Mouse (Mus musculus) MEL-GATA-1-ER (cell line): ENCODE results near the gene Cib1.

ENCODE experiments used
- DNase-seq: peaks from one replicate; pipeline ENCODE4 v3.0.0-alpha.2; 2012; ENCODE audit warnings: low read depth; ENCODE audit errors: extremely low read depth

Gene Cib1

GRCm38 (mm10) chr7:80186021-80186420, 46.6 kb downstream of the Cib1 start:
- DNase-seq: no peak

GRCm38 (mm10) chr7:80184968-80185367, 47.6 kb downstream of the Cib1 start:
- no peak for DNase-seq

DNA sequence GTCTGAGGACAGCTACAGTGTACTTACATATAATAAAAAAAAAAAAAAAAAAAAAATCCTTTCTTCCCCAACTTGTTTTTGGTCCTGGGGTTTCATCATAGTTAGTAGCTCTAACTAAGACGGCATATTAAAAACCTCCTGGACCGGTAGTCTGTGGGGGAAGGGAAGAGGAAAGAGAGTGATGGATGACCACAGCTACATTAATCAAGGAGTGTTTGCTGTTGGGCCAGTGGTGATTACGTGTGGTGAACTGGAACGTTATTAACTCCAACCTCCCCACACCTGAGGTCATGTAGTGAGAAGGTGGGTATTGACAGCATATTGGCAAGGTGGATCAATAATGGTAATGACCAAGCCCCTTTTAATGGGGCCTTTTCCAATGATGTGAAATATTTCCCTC, 48.1 kb downstream of the Cib1 start:
- DNase-seq: no peak

DNA sequence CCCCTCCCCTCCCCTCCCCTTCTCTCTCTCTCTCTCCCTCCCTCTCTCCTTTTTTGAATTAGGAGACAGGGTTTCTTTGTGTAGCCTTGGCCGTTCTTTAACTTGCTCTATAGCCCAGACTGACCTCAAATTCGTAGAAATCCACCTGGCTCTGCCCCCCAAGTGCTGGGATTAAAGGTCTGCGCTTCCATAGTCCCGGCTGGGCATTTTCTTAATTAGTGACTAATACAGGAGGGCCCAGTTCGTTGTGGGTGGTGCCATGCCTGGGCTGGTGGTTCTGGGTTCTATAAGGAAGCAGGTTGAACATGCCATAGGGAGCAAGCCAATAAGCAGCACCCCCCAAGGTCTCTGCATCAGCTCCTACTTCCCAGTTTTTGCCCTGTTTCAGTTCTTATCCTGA, 48.6 kb downstream of the Cib1 start:
- DNase-seq: no peak

DNA sequence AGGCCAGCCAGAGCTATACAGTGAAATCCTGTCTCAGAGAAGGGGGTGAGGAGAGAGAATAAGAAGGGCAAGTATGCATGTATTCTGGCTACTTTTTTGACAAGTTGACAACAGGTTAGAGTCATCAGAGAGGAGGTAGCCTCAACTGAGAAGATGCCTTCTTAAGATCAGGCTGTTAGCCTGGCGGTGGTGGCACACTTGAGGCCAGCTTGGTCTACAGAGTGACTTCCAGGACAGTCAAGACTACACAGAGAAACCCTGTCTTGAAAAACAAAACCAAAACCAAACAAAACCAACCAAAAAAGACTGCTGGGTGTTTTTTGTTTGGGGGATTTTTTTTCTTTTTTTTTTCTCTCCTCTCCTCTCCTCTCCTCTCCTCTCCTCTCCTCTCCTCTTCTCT, 49.1 kb downstream of the Cib1 start:
- DNase-seq: no peak

DNA sequence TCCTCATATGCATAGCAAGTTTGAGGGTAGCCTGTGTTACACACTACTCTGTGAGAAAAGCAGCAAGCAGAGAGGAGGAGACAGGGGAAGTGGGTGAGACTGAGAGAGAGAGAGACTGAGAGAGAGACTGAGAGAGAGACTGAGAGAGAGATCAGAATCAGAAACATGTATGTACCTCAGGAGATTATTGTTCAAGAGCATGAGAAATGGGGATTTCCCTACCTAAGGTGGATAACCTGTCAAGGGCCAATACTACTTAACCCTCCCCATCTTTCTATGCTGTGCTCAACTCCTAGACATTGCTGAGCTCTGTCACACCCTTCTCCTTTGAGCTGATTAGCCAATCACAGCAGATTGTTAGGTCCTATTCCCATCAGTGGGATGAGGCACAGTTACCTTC, 50.5 kb downstream of the Cib1 start:
- no peak for DNase-seq

- DNase-seq: no peak
Measured at GRCm38 (mm10) chr7:80181078-80181477, 51.5 kb downstream of the Cib1 start.

- DNase-seq: no peak
Measured at GRCm38 (mm10) chr7:80180202-80180601, 52.4 kb downstream of the Cib1 start.

DNA sequence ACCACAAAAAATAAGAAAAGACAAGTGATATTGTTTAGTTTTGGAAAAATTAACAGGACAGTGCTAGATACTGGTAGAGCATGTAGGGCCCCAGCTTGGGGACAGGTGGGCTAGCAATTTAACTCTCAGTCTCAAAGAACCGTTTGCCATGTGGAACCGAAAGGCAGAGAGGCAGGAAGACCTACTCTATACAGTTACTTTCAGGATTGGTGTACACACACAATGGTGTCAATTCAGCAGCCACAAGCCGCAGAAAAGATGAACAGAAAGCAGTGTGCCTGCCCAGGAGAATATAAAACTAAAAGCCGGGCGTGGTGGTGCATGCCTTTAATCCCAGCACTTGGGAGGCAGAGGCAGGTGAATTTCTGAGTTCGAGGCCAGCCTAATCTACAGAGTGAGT, 52.8 kb downstream of the Cib1 start:
- no peak for DNase-seq

- DNase-seq: no peak
Measured at GRCm38 (mm10) chr7:80179327-80179726, 53.3 kb downstream of the Cib1 start.

GRCm38 (mm10) chr7:80178037-80178729, 54.4 kb downstream of the Cib1 start:
- no peak for DNase-seq

DNA sequence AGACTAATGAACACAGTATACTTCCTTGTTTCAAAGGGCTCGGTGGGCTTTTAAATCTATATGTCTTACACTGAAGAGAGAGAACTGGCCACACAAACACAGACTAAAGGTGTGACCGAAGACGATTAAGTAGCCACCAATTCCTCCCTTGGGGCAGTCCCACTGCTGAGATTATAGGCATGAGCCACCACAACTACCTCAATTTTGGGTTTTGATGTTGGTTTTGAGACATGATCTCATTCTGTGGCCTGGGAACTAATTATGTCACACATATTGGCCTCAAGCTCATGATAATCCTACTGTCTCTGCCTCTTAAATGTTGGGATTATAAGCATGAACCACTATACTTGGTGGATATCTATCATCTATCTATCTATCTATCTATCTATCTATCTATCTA, 55.2 kb downstream of the Cib1 start:
- DNase-seq: no peak
